Mouse (Mus musculus): Measurements from ENCODE around the gene Mcpt1.
"Not testable (repeated sequence)": the region's sequence is repeated elsewhere in the genome, so short reads cannot be mapped to it uniquely, and the experiment has no call there.

Mcpt1 gene

DNA sequence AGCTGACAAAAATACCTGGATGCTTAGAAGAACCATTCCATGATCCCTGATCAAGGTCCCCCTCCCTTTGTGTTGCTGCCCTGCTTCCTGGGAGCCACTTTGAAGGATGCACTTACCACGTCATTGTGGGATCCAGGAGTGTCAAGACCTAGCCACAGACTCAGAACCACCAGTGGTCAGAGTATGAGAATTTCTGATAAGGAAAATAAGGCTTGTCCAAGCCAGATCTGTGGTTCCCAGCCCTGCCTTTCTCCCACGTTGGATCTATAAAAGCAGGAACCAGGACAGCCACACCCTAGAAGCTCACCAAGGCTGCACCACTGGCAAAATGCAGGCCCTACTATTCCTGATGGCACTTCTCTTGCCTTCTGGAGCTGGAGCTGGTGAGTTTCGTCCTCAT is at the start of gene Mcpt1:
Mcpt1 (plus strand) TSS at position 301 of the 400 bp plus-strand sequence.
- DNase-seq (ENCODE audit: low spot score): not testable (repeated sequence)

DNA sequence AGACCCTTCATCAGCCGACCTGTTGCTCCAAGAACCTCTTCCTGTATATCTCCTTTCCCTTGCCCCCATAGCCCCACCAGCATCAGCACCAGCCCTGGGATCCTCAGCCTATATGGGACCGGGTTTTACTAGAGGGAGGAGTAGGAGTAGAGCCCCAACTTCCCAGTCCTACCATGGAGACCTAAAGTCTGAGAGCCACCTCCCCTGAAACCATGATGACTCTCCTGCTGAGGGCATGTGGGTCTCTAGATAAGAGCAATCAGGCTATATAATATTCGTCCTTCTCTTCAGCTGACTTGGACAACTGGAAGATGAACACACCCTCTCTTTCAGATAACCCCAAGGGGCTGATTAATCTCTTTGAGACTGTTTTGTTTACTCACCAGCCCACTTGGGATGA is 30.3 kb upstream of the Mcpt1 start:
- DNase-seq (ENCODE audit: low spot score): not testable (repeated sequence)

GRCm38 (mm10) chr14:56013147-56013546 is 4.6 kb upstream of the Mcpt1 start:
- DNase-seq (ENCODE audit: low spot score): no peak

GRCm38 (mm10) chr14:56013924-56014323 is 3.8 kb upstream of the Mcpt1 start:
- DNase-seq (ENCODE audit: low spot score): no peak

DNA sequence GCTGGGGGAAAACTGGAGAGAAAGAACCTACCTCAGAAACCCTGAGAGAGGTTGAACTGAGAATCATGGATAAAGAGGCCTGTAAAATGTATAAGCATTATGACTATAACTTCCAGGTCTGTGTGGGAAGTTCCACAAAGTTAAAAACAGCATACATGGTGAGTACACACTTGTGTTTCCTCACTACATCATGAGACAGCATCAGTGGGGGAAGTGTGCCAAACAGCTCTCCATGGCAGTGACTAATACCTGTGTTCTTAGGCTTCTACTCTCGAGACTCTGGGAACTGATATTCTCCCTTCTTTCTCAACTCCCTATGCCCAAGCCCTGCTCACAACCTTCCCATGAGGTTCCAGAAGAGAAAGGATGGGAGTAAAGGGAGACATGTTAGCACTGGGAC is 1.7 kb downstream of the Mcpt1 start:
- no peak for DNase-seq (ENCODE audit: low spot score)

GRCm38 (mm10) chr14:56021305-56021704 is 3.5 kb downstream of the Mcpt1 start:
- not testable (repeated sequence) for DNase-seq (ENCODE audit: low spot score)

GRCm38 (mm10) chr14:56030395-56030794 is 12.6 kb downstream of the Mcpt1 start, which contains the start of gene Mcpt9:
Gene Mcpt9 (minus strand): TSS chr14:56030495.
- DNase-seq (ENCODE audit: low spot score): not testable (repeated sequence)

- DNase-seq (ENCODE audit: low spot score): no peak
These were observed 16.7 kb downstream of the Mcpt1 start for GRCm38 (mm10) chr14:56034433-56034832.

- not testable (repeated sequence) for DNase-seq (ENCODE audit: low spot score)
These were observed 24.0 kb downstream of the Mcpt1 start, which contains the start of gene Mcpt2 for GRCm38 (mm10) chr14:56041792-56042191. Gene Mcpt2 (plus strand): TSS chr14:56042041.

GRCm38 (mm10) chr14:56055408-56055807 is 37.6 kb downstream of the Mcpt1 start:
- DNase-seq (ENCODE audit: low spot score): no peak

GRCm38 (mm10) chr14:56057722-56058121 is 40.0 kb downstream of the Mcpt1 start:
- no peak for DNase-seq (ENCODE audit: low spot score)

DNA sequence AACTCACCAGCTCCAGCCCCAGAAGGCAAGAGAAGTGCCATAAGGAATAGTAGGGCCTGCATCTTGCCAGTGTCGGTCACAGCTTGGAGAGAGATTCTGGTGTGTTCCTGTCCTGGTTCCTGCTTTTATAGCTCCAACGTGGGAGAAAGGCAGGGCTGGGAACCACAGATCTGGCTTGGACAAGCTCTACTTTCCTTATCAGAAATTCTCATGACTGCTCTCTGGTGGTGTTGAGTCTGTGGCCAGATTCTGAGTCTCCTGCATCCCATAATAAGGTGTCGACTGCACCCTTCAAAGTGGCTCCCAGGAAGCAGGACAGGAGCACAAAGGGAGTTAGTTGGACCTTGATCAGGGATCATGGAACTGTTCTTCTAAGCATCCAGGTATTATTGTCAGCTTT is 44.4 kb downstream of the Mcpt1 start, which contains the start of gene Mcpt4:
Mcpt4 (minus strand) TSS at position 101 of the 400 bp plus-strand sequence.
- not testable (repeated sequence) for DNase-seq (ENCODE audit: low spot score)

All from MN1 (cell line).